Mouse (Mus musculus): ENCODE measurements at regions not wholly inside any gene's neighbourhood (a gene's known extent, or its start where the extent isn't known, plus 50 kb on each side); places are given as distances from the start of the nearest gene placed in this dataset.

DNA sequence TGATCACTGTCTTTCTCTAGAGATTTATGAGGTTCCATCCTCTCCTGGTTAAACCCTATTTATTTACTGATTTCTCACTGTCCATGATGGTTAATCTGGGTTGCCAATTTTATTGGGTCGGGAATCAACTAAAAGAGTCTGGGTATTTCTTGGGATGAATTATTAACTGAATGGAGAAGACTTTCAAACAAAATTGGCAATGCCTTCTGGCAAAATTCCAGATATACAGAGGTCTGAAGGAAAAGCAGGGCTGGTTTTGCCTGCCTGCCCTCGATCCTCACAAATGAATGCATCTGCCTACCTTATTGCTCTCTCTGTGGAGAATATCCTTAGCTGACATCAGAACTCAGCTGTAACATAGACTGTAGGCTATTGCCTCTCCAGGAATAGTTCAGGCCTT is 54.9 kb upstream of the Rai2 start:
- no peak for TF ChIP-seq EP300 (IDR thresholded peaks at IDR 0.05)
- TF ChIP-seq CTCF (IDR thresholded peaks at IDR 0.05), result no peak
